Mouse (Mus musculus): ENCODE results near the gene Chst13.

Chst13 gene

GRCm38 (mm10) chr6:90324991-90325390 lies at the start of gene Chst13:
Chst13 (minus strand) TSS chr6:90325185.
- no peak for DNase-seq (ENCODE audit: low read depth, low spot score)

GRCm38 (mm10) chr6:90374647-90375046 lies 49.7 kb upstream of the Chst13 start:
- DNase-seq (ENCODE audit: low read depth, low spot score) = no peak

GRCm38 (mm10) chr6:90369725-90370553 lies 45.0 kb upstream of the Chst13 start:
- DNase-seq (ENCODE audit: low read depth, low spot score) = peak; percentile 25

- peak; percentile 94 for DNase-seq (ENCODE audit: low read depth, low spot score)
These were observed 44.2 kb upstream of the Chst13 start, which contains the start of gene Zxdc for GRCm38 (mm10) chr6:90368976-90369724. Zxdc (plus strand) TSS chr6:90369492.

GRCm38 (mm10) chr6:90363301-90363700 lies 38.3 kb upstream of the Chst13 start:
- no peak for DNase-seq (ENCODE audit: low read depth, low spot score)

GRCm38 (mm10) chr6:90360922-90361614 lies 36.1 kb upstream of the Chst13 start:
- DNase-seq (ENCODE audit: low read depth, low spot score) = no peak

- DNase-seq (ENCODE audit: low read depth, low spot score) = peak; percentile 67
These were observed 35.2 kb upstream of the Chst13 start for GRCm38 (mm10) chr6:90360024-90360781.

- no peak for DNase-seq (ENCODE audit: low read depth, low spot score)
These were observed 34.5 kb upstream of the Chst13 start for GRCm38 (mm10) chr6:90359445-90359844.

- no peak for DNase-seq (ENCODE audit: low read depth, low spot score)
These were observed 33.2 kb upstream of the Chst13 start for GRCm38 (mm10) chr6:90358142-90358541.

- DNase-seq (ENCODE audit: low read depth, low spot score) = no peak
These were observed 25.0 kb upstream of the Chst13 start for GRCm38 (mm10) chr6:90350011-90350410.

GRCm38 (mm10) chr6:90348500-90348899 lies 23.5 kb upstream of the Chst13 start:
- DNase-seq (ENCODE audit: low read depth, low spot score) = no peak

GRCm38 (mm10) chr6:90347183-90347582 lies 22.2 kb upstream of the Chst13 start:
- DNase-seq (ENCODE audit: low read depth, low spot score) = no peak

GRCm38 (mm10) chr6:90342343-90342742 lies 17.4 kb upstream of the Chst13 start:
- DNase-seq (ENCODE audit: low read depth, low spot score) = no peak

- DNase-seq (ENCODE audit: low read depth, low spot score) = no peak
These were observed 9.3 kb upstream of the Chst13 start for GRCm38 (mm10) chr6:90334244-90334643.

GRCm38 (mm10) chr6:90332561-90333425 lies 7.8 kb upstream of the Chst13 start, which contains the start of gene Uroc1:
Uroc1 (plus strand) TSS chr6:90333284.
- DNase-seq (ENCODE audit: low read depth, low spot score) = no peak

GRCm38 (mm10) chr6:90329953-90330352 lies 5.0 kb upstream of the Chst13 start:
- DNase-seq (ENCODE audit: low read depth, low spot score) = no peak

- no peak for DNase-seq (ENCODE audit: low read depth, low spot score)
These were observed 2.7 kb upstream of the Chst13 start for GRCm38 (mm10) chr6:90327670-90328069.

- no peak for DNase-seq (ENCODE audit: low read depth, low spot score)
These were observed 522 bp downstream of the Chst13 start for GRCm38 (mm10) chr6:90324463-90324862.

GRCm38 (mm10) chr6:90324026-90324425 lies 959 bp downstream of the Chst13 start:
- no peak for DNase-seq (ENCODE audit: low read depth, low spot score)

GRCm38 (mm10) chr6:90321811-90322210 lies 3.2 kb downstream of the Chst13 start:
- no peak for DNase-seq (ENCODE audit: low read depth, low spot score)

Measured in forelimb bud, embryonic 11.5 days (tissue).